Mouse (Mus musculus) limb, embryonic 15.5 days (tissue): ENCODE results near the gene Fmc1. TPM values are rescaled to one million over a fixed set of nuclear protein-coding genes. Genes with fewer than 3 reads are reported as not detected.
"Not testable (repeated sequence)": the region's sequence is repeated elsewhere in the genome, so short reads cannot be mapped to it uniquely, and the experiment has no call there.

Source experiments
- ATAC-seq: fragments of 200-750 bp; cut with Nextera tagmentation; 2 replicates; pipeline ENCODE4 v1.8.0; 2017; ENCODE audit warnings: low read depth, moderate TSS enrichment; ENCODE audit not compliant: insufficient number of reproducible peaks, low FRiP score, low TSS enrichment
- H3K27ac ChIP-seq: fragments of 300-500 bp; sonication (generic); 2 replicates; pipeline ENCODE4 v1.5.1; 2015; ENCODE audit warnings: moderate library complexity, mild to moderate bottlenecking, inconsistent platforms
- H3K27me3 ChIP-seq: fragments of 300-500 bp; sonication (generic); 2 replicates; pipeline ENCODE4 v1.6.1; 2015; ENCODE audit warnings: inconsistent platforms
- H3K36me3 ChIP-seq: fragments of 300-500 bp; sonication (generic); 2 replicates; pipeline ENCODE4 v1.6.1; 2015; ENCODE audit warnings: inconsistent platforms
- H3K4me1 ChIP-seq: fragments of 300-500 bp; sonication (generic); 2 replicates; pipeline ENCODE4 v1.6.1; 2015; ENCODE audit warnings: inconsistent platforms
- H3K4me2 ChIP-seq: fragments of 300-500 bp; sonication (generic); 2 replicates; pipeline ENCODE4 v1.6.1; 2015; ENCODE audit warnings: mild to moderate bottlenecking, inconsistent platforms
- H3K4me3 ChIP-seq: fragments of 300-500 bp; sonication (generic); 2 replicates; pipeline ENCODE4 v1.5.1; 2015; ENCODE audit warnings: mild to moderate bottlenecking, inconsistent platforms
- H3K9ac ChIP-seq: fragments of 300-500 bp; sonication (generic); 2 replicates; pipeline ENCODE4 v1.6.1; 2015; ENCODE audit warnings: inconsistent platforms
- H3K9me3 ChIP-seq: fragments of 300-500 bp; sonication (generic); 2 replicates; pipeline ENCODE4 v1.6.1; 2016; ENCODE audit warnings: inconsistent platforms
- WGBS: fragments of 180-500 bp; shearing (Covaris S2); methylation state at CpG from one replicate; pipeline ENCODE4 v1.1.7; 2015; 5-methylcytosine and 5-hydroxymethylcytosine counted together
- polyA plus RNA-seq: library from polyadenylated mRNA; unstranded; fragments of >200 nt; fragmentation: Nextera tagmentation; extraction: Ambion mirVana; gene quantifications from 2 replicates; pipeline ENCODE4 v1.2.1, GENCODE M21; 2015

Fmc1 gene
- polyA plus RNA-seq, 1 experiment from 2014 or later, result 86.9 TPM

GRCm38 (mm10) chr6:38535788-38536187, 2.5 kb downstream of the Fmc1 start:
- Histone ChIP-seq H3K9ac (no peak overlapping the region), H3K4me1 (peaks cover 6% of the 10 kb centered on the region; the same call in 1 of the 2 replicates), H3K9me3 (no peaks in the 10 kb centered on the region), H3K4me2 (no peak overlapping the region), H3K4me3 (0 out of 2 replicates have a peak overlapping the region, but pooled peaks have one; percentile 92), H3K27ac (no peak overlapping the region), H3K27me3 (no peaks in the 10 kb centered on the region), H3K36me3 (peaks cover 9% of the 10 kb centered on the region; the same call in 1 of the 2 replicates)
- WGBS, result 86% methylated on average over 1 of the region's 1 CpGs
- ATAC-seq, result no peak

- not testable (repeated sequence) for H3K4me1 ChIP-seq, ATAC-seq, H3K9me3 ChIP-seq, H3K4me3 ChIP-seq, H3K27me3 ChIP-seq, H3K9ac ChIP-seq, H3K27ac ChIP-seq, H3K4me2 ChIP-seq
- peaks cover 13% of the 10 kb centered on the region; the same call in 1 of the 2 replicates for H3K36me3 ChIP-seq
- whole genome bisulfite sequencing, result 86% methylated on average over 5 of the region's 5 CpGs
Observed at GRCm38 (mm10) chr6:38544141-38544540, 10.8 kb downstream of the Fmc1 start.

- H3K9me3 ChIP-seq, H3K4me1 ChIP-seq, ATAC-seq, H3K27ac ChIP-seq, H3K4me3 ChIP-seq, H3K9ac ChIP-seq, H3K4me2 ChIP-seq, H3K36me3 ChIP-seq, H3K27me3 ChIP-seq: not testable (repeated sequence)
- WGBS, result 91% methylated on average over 2 of the region's 2 CpGs
Observed at GRCm38 (mm10) chr6:38547005-38547404, 13.7 kb downstream of the Fmc1 start.

DNA sequence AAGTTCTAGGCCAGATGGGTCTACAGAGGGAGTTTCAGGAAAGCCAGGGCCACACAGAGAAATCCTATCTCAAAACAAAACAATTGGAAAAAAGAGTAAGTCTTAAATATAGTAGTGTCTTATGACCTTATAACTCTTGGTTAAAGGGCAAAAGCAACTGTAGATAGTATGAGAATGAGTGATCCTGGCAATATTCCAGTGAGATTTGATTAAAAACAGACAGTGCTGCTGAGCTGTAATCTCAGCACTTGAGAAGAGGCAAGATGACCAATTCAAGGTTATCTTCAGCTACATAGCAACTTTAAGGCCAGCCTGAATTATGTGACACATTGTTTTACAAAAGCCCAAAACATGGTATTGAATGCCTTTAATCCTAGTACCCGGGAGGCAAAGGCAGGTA, 14.4 kb downstream of the Fmc1 start:
- Histone ChIP-seq H3K36me3 (no peaks in the 10 kb centered on the region), H3K9me3 (no peaks in the 10 kb centered on the region), H3K27ac (no peak overlapping the region), H3K4me1 (peaks cover 4% of the 10 kb centered on the region; the same call in 1 of the 2 replicates), H3K4me3 (no peak overlapping the region), H3K27me3 (no peaks in the 10 kb centered on the region), H3K4me2 (no peak overlapping the region), H3K9ac (no peak overlapping the region)
- 63% methylated on average over 1 of the region's 1 CpGs for WGBS
- ATAC-seq, result no peak

DNA sequence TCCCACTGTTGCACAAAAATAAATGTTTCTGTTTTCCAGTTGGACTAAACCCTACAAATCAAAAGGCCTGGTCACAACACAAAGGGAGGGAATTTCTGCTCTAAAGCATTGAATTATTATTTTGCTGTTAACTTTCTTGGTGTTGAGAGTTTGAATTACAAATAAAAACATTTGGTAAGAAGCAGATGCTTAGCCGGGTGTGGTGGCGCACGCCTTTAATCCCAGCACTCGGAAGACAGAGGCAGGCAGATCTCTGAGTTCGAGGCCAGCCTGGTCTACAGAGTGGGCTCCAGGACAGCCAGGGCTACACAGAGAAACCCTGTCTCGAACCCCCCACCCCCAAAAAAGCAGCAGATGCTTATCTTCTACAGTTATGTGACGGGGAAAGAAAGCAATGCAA, 15.3 kb downstream of the Fmc1 start:
- H3K4me1 ChIP-seq, result not testable (repeated sequence)
- 92% methylated on average over 7 of the region's 7 CpGs for WGBS

GRCm38 (mm10) chr6:38549840-38550239, 16.5 kb downstream of the Fmc1 start:
- peak overlapping the region; percentile 80; the same call in 1 of the 2 replicates for H3K9ac ChIP-seq
- not testable (repeated sequence) for ATAC-seq, H3K4me1 ChIP-seq, H3K36me3 ChIP-seq, H3K27me3 ChIP-seq, H3K9me3 ChIP-seq
- peak overlapping the region; percentile 68 for H3K4me3 ChIP-seq
- H3K27ac ChIP-seq, result peak overlapping the region; percentile 99
- WGBS, result 84% methylated on average over 6 of the region's 6 CpGs
- H3K4me2 ChIP-seq, result peak overlapping the region; percentile 55

More for the DNA sequence above, 15.3 kb downstream of the Fmc1 start:
- not testable (repeated sequence) for H3K4me3 ChIP-seq, H3K9me3 ChIP-seq, ATAC-seq, H3K36me3 ChIP-seq, H3K27me3 ChIP-seq, H3K27ac ChIP-seq, H3K4me2 ChIP-seq, H3K9ac ChIP-seq

- H3K4me2 ChIP-seq, result peak overlapping the region; percentile 55
- H3K9ac ChIP-seq, result peak overlapping the region; percentile 80
- no peaks in the 10 kb centered on the region for H3K9me3 ChIP-seq
- no peaks in the 10 kb centered on the region for H3K27me3 ChIP-seq
- WGBS, result 6% methylated on average over 28 of the region's 28 CpGs
- no peaks in the 10 kb centered on the region for H3K36me3 ChIP-seq
- peaks cover 9% of the 10 kb centered on the region for H3K4me1 ChIP-seq
- H3K4me3 ChIP-seq, result peak overlapping the region; percentile 68
- ATAC-seq, result peak; percentile 20; the same call in 1 of the 2 replicates
- H3K27ac ChIP-seq, result peak overlapping the region; percentile 99
Observed at GRCm38 (mm10) chr6:38550250-38551061, 17.2 kb downstream of the Fmc1 start.

GRCm38 (mm10) chr6:38551062-38551988, 18.0 kb downstream of the Fmc1 start, which contains the start of gene Luc7l2:
Luc7l2 (plus strand) TSS chr6:38551334.
- Histone ChIP-seq H3K4me2 (peak within 1 kb of the TSS; percentile 55), H3K4me3 (peak within 1 kb of the TSS; percentile 68), H3K36me3 (0 out of 2 replicates have a peak, but pooled peaks cover 4% of the 10 kb centered on the region), H3K27ac (peak within 1 kb of the TSS; percentile 99), H3K9me3 (no peaks in the 10 kb centered on the region), H3K4me1 (peaks cover 11% of the 10 kb centered on the region), H3K27me3 (no peaks in the 10 kb centered on the region), H3K9ac (peak within 1 kb of the TSS; percentile 81)
- WGBS, result under 1% methylated on average over 77 of the region's 98 CpGs
- peak; percentile 91 for ATAC-seq

GRCm38 (mm10) chr6:38551989-38552635, 18.8 kb downstream of the Fmc1 start:
- Histone ChIP-seq H3K4me3 (peak overlapping the region; percentile 68), H3K27me3 (no peaks in the 10 kb centered on the region), H3K4me2 (peak overlapping the region; percentile 37), H3K9me3 (no peaks in the 10 kb centered on the region), H3K9ac (peak overlapping the region; percentile 81), H3K27ac (peak overlapping the region; percentile 99), H3K36me3 (0 out of 2 replicates have a peak, but pooled peaks cover 4% of the 10 kb centered on the region), H3K4me1 (peaks cover 11% of the 10 kb centered on the region)
- WGBS, result under 1% methylated on average over 32 of the region's 32 CpGs
- ATAC-seq, result peak; percentile 94

DNA sequence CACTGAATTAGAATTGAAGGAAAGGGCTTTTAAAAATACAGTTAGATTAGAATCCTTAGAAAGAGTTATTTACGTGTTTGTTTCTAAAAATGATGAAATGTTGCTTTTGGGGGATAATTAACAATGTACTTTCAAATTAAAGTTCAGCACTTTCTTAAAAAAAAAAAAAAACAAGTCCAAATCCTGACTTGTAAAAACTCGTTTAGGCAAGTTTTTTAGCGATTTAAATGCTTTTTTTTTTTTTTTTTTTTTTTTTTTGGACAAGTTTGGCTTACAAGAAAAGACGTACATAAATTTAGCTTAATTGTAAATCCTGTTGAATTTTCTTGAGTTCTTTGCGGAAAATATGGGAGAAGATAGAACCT, 19.3 kb downstream of the Fmc1 start:
- 15% methylated on average over 5 of the region's 5 CpGs for WGBS
- ATAC-seq, result no peak
- peak overlapping the region; percentile 99; the same call in 1 of the 2 replicates for H3K27ac ChIP-seq
- H3K4me2 ChIP-seq, result peak overlapping the region; percentile 37
- no peaks in the 10 kb centered on the region for H3K9me3 ChIP-seq
- peak overlapping the region; percentile 68 for H3K4me3 ChIP-seq
- H3K4me1 ChIP-seq, result peaks cover 11% of the 10 kb centered on the region
- 0 out of 2 replicates have a peak, but pooled peaks cover 4% of the 10 kb centered on the region for H3K36me3 ChIP-seq
- H3K9ac ChIP-seq, result no peak overlapping the region
- no peaks in the 10 kb centered on the region for H3K27me3 ChIP-seq

GRCm38 (mm10) chr6:38576096-38576495, 42.8 kb downstream of the Fmc1 start:
- WGBS, result 81% methylated on average over 2 of the region's 2 CpGs
- Histone ChIP-seq H3K27ac (no peak overlapping the region), H3K27me3 (no peaks in the 10 kb centered on the region), H3K9ac (no peak overlapping the region), H3K4me3 (no peak overlapping the region), H3K36me3 (peaks cover 38% of the 10 kb centered on the region), H3K9me3 (no peaks in the 10 kb centered on the region), H3K4me2 (no peak overlapping the region), H3K4me1 (no peaks in the 10 kb centered on the region)
- ATAC-seq, result no peak
